Mouse (Mus musculus) adrenal gland, postnatal 36 days (tissue): ENCODE results near the gene Izumo1. TPM values are rescaled to one million over a fixed set of nuclear protein-coding genes. Genes with fewer than 3 reads are reported as not detected.

Source experiments
- DNase-seq, 2 experiments: peaks; one replicate each; pipeline ENCODE4 v3.0.0; 2021; ENCODE audit warnings: mixed read lengths in 1 of 2
- total RNA-seq, 2 experiments: library from RNA; stranded (reverse); gene quantifications; 2 replicates each; pipeline ENCODE4 v1.2.3; 2021

Gene Izumo1
- total RNA-seq, 2 experiments from 2014 or later: 0.16 to 0.20 TPM

- no peak for DNase-seq
Measured at GRCm38 (mm10) chr7:45618316-45618715, 3.3 kb upstream of the Izumo1 start.

GRCm38 (mm10) chr7:45619592-45619991 lies 2.0 kb upstream of the Izumo1 start:
- no peak for DNase-seq

GRCm38 (mm10) chr7:45623507-45623906 lies 1.9 kb downstream of the Izumo1 start:
- no peak for DNase-seq

- no peak for DNase-seq
Measured at GRCm38 (mm10) chr7:45624718-45625117, 3.1 kb downstream of the Izumo1 start.

- no peak for DNase-seq
Measured at GRCm38 (mm10) chr7:45625481-45625880, 3.9 kb downstream of the Izumo1 start.

- no peak for DNase-seq
Measured at GRCm38 (mm10) chr7:45626571-45627076, 5.0 kb downstream of the Izumo1 start.

- peak; percentile 57 to 73 for DNase-seq
Measured at GRCm38 (mm10) chr7:45627261-45627660, 5.7 kb downstream of the Izumo1 start, which contains the start of gene Rasip1. Gene Rasip1, plus strand, starts transcription at chr7:45627488.

GRCm38 (mm10) chr7:45628364-45629294 lies 7.0 kb downstream of the Izumo1 start:
- peak; percentile 95 to 97 for DNase-seq

- no peak for DNase-seq
Measured at GRCm38 (mm10) chr7:45630064-45630907, 8.7 kb downstream of the Izumo1 start.

GRCm38 (mm10) chr7:45632499-45632898 lies 10.9 kb downstream of the Izumo1 start:
- DNase-seq: peak in 1 of 2 experiments; percentile 41

- no peak for DNase-seq
Measured at GRCm38 (mm10) chr7:45634946-45635681, 13.5 kb downstream of the Izumo1 start.

GRCm38 (mm10) chr7:45635711-45636688 lies 14.4 kb downstream of the Izumo1 start:
- peak; percentile 74 to 75 for DNase-seq

- no peak for DNase-seq
Measured at GRCm38 (mm10) chr7:45637710-45638109, 16.1 kb downstream of the Izumo1 start.

- peak; percentile 93 to 94 for DNase-seq
Measured at GRCm38 (mm10) chr7:45638623-45639401, 17.2 kb downstream of the Izumo1 start.

GRCm38 (mm10) chr7:45639561-45640027 lies 18.0 kb downstream of the Izumo1 start, which contains the start of gene Mamstr:
Gene Mamstr, plus strand, starts transcription at chr7:45639977.
- DNase-seq: no peak

- DNase-seq: no peak
Measured at GRCm38 (mm10) chr7:45640191-45640957, 18.8 kb downstream of the Izumo1 start.

GRCm38 (mm10) chr7:45641391-45642040 lies 19.9 kb downstream of the Izumo1 start:
- peak in 1 of 2 experiments; percentile 40 for DNase-seq

- peak in 1 of 2 experiments; percentile 8 for DNase-seq
Measured at GRCm38 (mm10) chr7:45642083-45642482, 20.5 kb downstream of the Izumo1 start.
